ENCODE assay signal across 9 mouse cellular contexts in genomic region chr11:88156403-88156802, GRCm38 (mm10). TPM values are rescaled to one million over a fixed set of nuclear protein-coding genes. Genes with fewer than 3 reads are reported as not detected.
DNase-seq lines count a peak whose midpoint lies in the region; ATAC-seq and TF ChIP-seq lines count a peak whose summit lies in the region.
"Had no signal": no experiment of that assay in that cellular context is flagged by ENCODE, and none has a peak within 500 bp of the region (broad histone marks: within the 10 kb centered on the region; RNA-seq: fewer than 3 reads in every experiment).

No protein-coding gene starts in this region.

- peaks cover 48% of the 10 kb centered on the region for H3K4me1 ChIP-seq in cerebellum, adult 2 months (ENCODE audit: control insufficient read depth, insufficient read depth, low read length)
- H3K4me1 ChIP-seq in limb, embryonic 14.5 days (ENCODE audit: control insufficient read depth, insufficient read depth, low read length): peaks cover 68% of the 10 kb centered on the region

- ATAC-seq in limb, embryonic 14.5 days (ENCODE audit: low FRiP score, low read depth): 0 out of 2 replicates have a peak, but pooled peaks have one; percentile 20
- ATAC-seq in activated CD4-positive, CD25-positive, alpha-beta regulatory T cell, adult 4 months: no peak

- intact Hi-C loops in left cerebral cortex, adult 2 months (cut with DNase I): no loop called here
- intact Hi-C loops in left cerebral cortex, postnatal 36 days (cut with DNase I): loop anchor here (2.0 kb wide), 1 partner anchor 58 kb away; the partner anchor contains the start of gene Cuedc1
- intact Hi-C loops in gastrocnemius, postnatal 14 days (cut with DNase I; ENCODE audit: low total_unique reads): no loop called here

- TF ChIP-seq POLR2A in cerebellum, adult 2 months (IDR thresholded peaks at IDR 0.05; ENCODE audit: borderline replicate concordance, insufficient read depth, low read length): no peak
- no peak for TF ChIP-seq POLR2A in limb, embryonic 14.5 days (IDR thresholded peaks at IDR 0.05; ENCODE audit: borderline replicate concordance, extremely low read depth, insufficient read depth, insufficient read length)

- H3K27me3 ChIP-seq in cerebellum, adult 2 months (ENCODE audit: control insufficient read depth, insufficient read depth, low read length): no peaks in the 10 kb centered on the region
- no peaks in the 10 kb centered on the region for H3K27me3 ChIP-seq in limb, embryonic 14.5 days (ENCODE audit: control insufficient read depth, insufficient read depth, low read length)
- H3K27me3 ChIP-seq: neural tube, embryonic 12.5 days had no signal

- WGBS in cerebellum, adult 2 months: 59% methylated on average over 2 of the region's 2 CpGs
- WGBS in limb, embryonic 14.5 days: 11% methylated on average over 2 of the region's 2 CpGs

- DNase-seq in cerebellum, adult 2 months: no peak
- DNase-seq in cerebellum, postnatal 14 days: no peak
- DNase-seq in left cerebral cortex, adult 2 months (ENCODE audit: extremely low spot score in 1 of 2, low spot score in 2 of 2): no peak
- no peak for DNase-seq in left cerebral cortex, postnatal 36 days (ENCODE audit: low spot score in 2 of 2)
- peak; percentile 53 for DNase-seq in gastrocnemius, postnatal 14 days
- no peak for DNase-seq in limb, embryonic 14.5 days (ENCODE audit: low spot score)
- DNase-seq in spleen, adult 12 weeks (ENCODE audit: low spot score): no peak

- no peak for TF ChIP-seq CTCF in cerebellum, adult 2 months (IDR thresholded peaks at IDR 0.05; ENCODE audit: borderline replicate concordance, insufficient read depth, low read depth, low read length)
- no peak for TF ChIP-seq CTCF in left cerebral cortex, adult 2 months (IDR thresholded peaks at IDR 0.05)

- no peaks in the 10 kb centered on the region for H3K9me3 ChIP-seq in limb, embryonic 14.5 days (ENCODE audit: control insufficient read depth, low read length)
- H3K9me3 ChIP-seq: neural tube, embryonic 12.5 days had no signal

- no peak overlapping the region for H3K4me2 ChIP-seq in limb, embryonic 14.5 days (replicated peaks; ENCODE audit: low read depth, low read length, severe bottlenecking)

- peak overlapping the region; percentile 13; the same call in 1 of the 2 replicates for H3K27ac ChIP-seq in cerebellum, adult 2 months (ENCODE audit: insufficient read depth, low read length)
- peak overlapping the region; percentile 47; the same call in 1 of the 2 replicates for H3K27ac ChIP-seq in left cerebral cortex, adult 2 months
- no peak overlapping the region for H3K27ac ChIP-seq in limb, embryonic 14.5 days (replicated peaks; ENCODE audit: low read depth, low read length)

- H3K36me3 ChIP-seq in limb, embryonic 14.5 days (ENCODE audit: control insufficient read depth, insufficient read depth, low read length): no peaks in the 10 kb centered on the region
- H3K36me3 ChIP-seq: neural tube, embryonic 12.5 days had no signal

- H3K9ac ChIP-seq in limb, embryonic 14.5 days (ENCODE audit: low read depth, low read length, severe bottlenecking): no peak overlapping the region
- H3K9ac ChIP-seq: neural tube, embryonic 12.5 days had no signal

- H3K4me3 ChIP-seq in cerebellum, adult 2 months (replicated peaks; ENCODE audit: insufficient read depth, low read depth, low read length): no peak overlapping the region
- H3K4me3 ChIP-seq in left cerebral cortex, adult 2 months: no peak overlapping the region
- H3K4me3 ChIP-seq in limb, embryonic 14.5 days (replicated peaks; ENCODE audit: low read length): no peak overlapping the region
- H3K4me3 ChIP-seq: neural tube, embryonic 12.5 days had no signal

RNA-seq across cellular contexts. Expression of gene Mrps23, which starts 47.8 kb away (rescaled TPM):
- 90.0 and 90.4 TPM in 2 replicates for polyA plus RNA-seq in cerebellum, adult 2 months (2012; rRNA removed)
- 10 to 100 TPM; 66.4 to 71.1 TPM for total RNA-seq in left cerebral cortex, adult 2 months (2021)
- total RNA-seq in left cerebral cortex, postnatal 36 days (2021): 10 to 100 TPM; 59.5 to 71.0 TPM
- 100 to 1,000 TPM; 127 to 132 TPM for total RNA-seq in gastrocnemius, postnatal 14 days (2021)
- polyA plus RNA-seq in limb, embryonic 14.5 days (2012; rRNA removed): 46.9 and 63.5 TPM in 2 replicates
- 60.2 and 64.7 TPM in 2 replicates for polyA plus RNA-seq in limb, embryonic 14.5 days (2014; fragmentation: Nextera tagmentation; extraction: Ambion mirVana)
- polyA plus RNA-seq in activated CD4-positive, CD25-positive, alpha-beta regulatory T cell, adult 4 months (2017; shearing (Covaris generic)): 10 to 100 TPM; 96.8 to 98.7 TPM

RNA-seq across cellular contexts. Expression of gene Cuedc1, which starts 58.5 kb away (rescaled TPM):
- 41.6 and 42.0 TPM in 2 replicates for polyA plus RNA-seq in cerebellum, adult 2 months (2012; rRNA removed)
- total RNA-seq in left cerebral cortex, adult 2 months (2021): 10 to 100 TPM; 31.4 to 31.7 TPM
- total RNA-seq in left cerebral cortex, postnatal 36 days (2021): 10 to 100 TPM; 23.9 to 31.7 TPM
- total RNA-seq in gastrocnemius, postnatal 14 days (2021): 10 to 100 TPM; 48.5 to 50.0 TPM
- polyA plus RNA-seq in limb, embryonic 14.5 days (2012; rRNA removed): 40.6 and 44.5 TPM in 2 replicates
- 20.9 and 25.5 TPM in 2 replicates for polyA plus RNA-seq in limb, embryonic 14.5 days (2014; fragmentation: Nextera tagmentation; extraction: Ambion mirVana)
- 1 to 10 TPM; 5.4 to 5.8 TPM for polyA plus RNA-seq in activated CD4-positive, CD25-positive, alpha-beta regulatory T cell, adult 4 months (2017; shearing (Covaris generic))
